Mouse (Mus musculus) myocyte (in vitro differentiated cells): ENCODE results near the gene Rbm19.

ENCODE experiments used
- CEBPB ChIP-seq: IDR thresholded peaks from 2 replicates; pipeline ENCODE4 v1.6.1; 2011; ENCODE audit warnings: mild to moderate bottlenecking, moderate library complexity; ENCODE audit not compliant: poor library complexity, insufficient read depth, severe bottlenecking
- E2F4 ChIP-seq: IDR thresholded peaks from one replicate; pipeline ENCODE4 v1.6.1; 2011; ENCODE audit warnings: mild to moderate bottlenecking, control low read depth, moderate library complexity; ENCODE audit not compliant: insufficient read depth
- MAX ChIP-seq: IDR thresholded peaks from one replicate; pipeline ENCODE4 v1.6.1; 2011; ENCODE audit warnings: low read depth, mild to moderate bottlenecking, control low read depth
- MYOG ChIP-seq, 3 experiments: IDR thresholded peaks; one replicate each; pipeline ENCODE4 v1.6.1; 2011; ENCODE audit warnings: control low read depth in 2 of 3, low read depth in 2 of 3, mild to moderate bottlenecking in 2 of 3; ENCODE audit not compliant: insufficient read length in 2 of 3, control insufficient read depth in 1 of 3, insufficient read depth in 1 of 3
- POLR2A ChIP-seq: IDR thresholded peaks from one replicate; pipeline ENCODE4 v1.6.1; 2011; ENCODE audit warnings: low read depth, mild to moderate bottlenecking, control low read depth, moderate library complexity; ENCODE audit not compliant: insufficient read length
- POLR2AphosphoS2 ChIP-seq: IDR thresholded peaks from one replicate; pipeline ENCODE4 v1.6.1; 2011; ENCODE audit warnings: low read depth, control low read depth; ENCODE audit not compliant: insufficient read length
- SRF ChIP-seq: IDR thresholded peaks from one replicate; pipeline ENCODE4 v1.6.1; 2011; ENCODE audit warnings: low read depth; ENCODE audit not compliant: control insufficient read depth, insufficient read length
- TCF12 ChIP-seq: IDR thresholded peaks from one replicate; pipeline ENCODE4 v1.6.1; 2011; ENCODE audit warnings: mild to moderate bottlenecking, control low read depth; ENCODE audit not compliant: poor library complexity, insufficient read depth, severe bottlenecking

DNA sequence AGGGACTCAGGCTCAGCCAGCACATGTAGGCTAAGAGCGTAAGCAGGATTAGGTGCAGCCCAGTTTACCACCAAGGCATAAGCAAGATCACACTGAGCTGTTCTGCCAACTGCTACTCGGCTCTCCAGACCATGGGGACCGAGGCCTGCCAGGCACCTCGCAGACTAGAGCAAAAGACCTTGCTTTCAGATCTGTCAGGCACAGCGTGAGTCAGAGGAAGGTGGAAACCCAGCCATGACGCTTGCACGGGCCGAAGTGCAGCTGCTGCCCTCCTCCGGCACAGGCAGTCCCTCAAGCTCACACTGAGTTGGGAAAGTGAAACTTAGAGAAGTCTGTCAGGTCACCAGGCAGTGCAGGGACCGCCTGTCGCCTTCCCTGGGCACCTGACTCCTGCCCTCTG, 63.8 kb downstream of the Rbm19 start:
- TF ChIP-seq POLR2A (no peak), TCF12 (no peak), POLR2AphosphoS2 (no peak), E2F4 (no peak), MAX (no peak), MYOG (IDR thresholded peaks at IDR 0.05; ENCODE audit: control insufficient read depth in 1 of 3, insufficient read depth in 1 of 3, insufficient read length in 2 of 3, low read depth in 2 of 3) (no peak), SRF (no peak), CEBPB (no peak)
